Mouse (Mus musculus) lung, postnatal 10 days (tissue): Measurements from ENCODE around the gene Cutal.

ENCODE experiments used
- DNase-seq: peaks from one replicate; pipeline ENCODE4 v3.0.0; 2021

The Cutal gene

DNA sequence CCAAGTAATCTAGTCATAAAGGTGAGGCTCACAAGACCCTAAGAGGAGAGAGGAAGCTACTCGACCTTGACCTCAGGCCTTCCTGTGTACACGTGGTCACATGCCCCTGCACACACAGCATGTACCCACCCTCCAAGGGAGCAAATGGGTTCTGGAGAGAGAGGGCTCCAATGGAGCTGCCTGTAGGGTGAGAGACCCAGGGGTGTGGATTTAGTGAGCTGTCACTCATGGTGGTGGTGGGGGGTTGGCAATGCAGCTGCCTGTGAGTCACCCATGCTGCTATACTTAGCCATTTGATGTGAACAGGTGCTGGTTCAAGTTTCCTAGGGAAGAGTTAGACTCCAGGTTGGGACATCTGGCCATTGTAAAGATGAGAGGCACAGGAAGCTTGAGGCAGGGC is 45.9 kb downstream of the Cutal start:
- DNase-seq: no peak

GRCm38 (mm10) chr2:34922729-34923128 is 48.5 kb downstream of the Cutal start:
- DNase-seq: no peak

- DNase-seq: no peak
These were observed 53.1 kb downstream of the Cutal start for GRCm38 (mm10) chr2:34927320-34927719.

GRCm38 (mm10) chr2:34937460-34937859 is 63.3 kb downstream of the Cutal start:
- DNase-seq: no peak

DNA sequence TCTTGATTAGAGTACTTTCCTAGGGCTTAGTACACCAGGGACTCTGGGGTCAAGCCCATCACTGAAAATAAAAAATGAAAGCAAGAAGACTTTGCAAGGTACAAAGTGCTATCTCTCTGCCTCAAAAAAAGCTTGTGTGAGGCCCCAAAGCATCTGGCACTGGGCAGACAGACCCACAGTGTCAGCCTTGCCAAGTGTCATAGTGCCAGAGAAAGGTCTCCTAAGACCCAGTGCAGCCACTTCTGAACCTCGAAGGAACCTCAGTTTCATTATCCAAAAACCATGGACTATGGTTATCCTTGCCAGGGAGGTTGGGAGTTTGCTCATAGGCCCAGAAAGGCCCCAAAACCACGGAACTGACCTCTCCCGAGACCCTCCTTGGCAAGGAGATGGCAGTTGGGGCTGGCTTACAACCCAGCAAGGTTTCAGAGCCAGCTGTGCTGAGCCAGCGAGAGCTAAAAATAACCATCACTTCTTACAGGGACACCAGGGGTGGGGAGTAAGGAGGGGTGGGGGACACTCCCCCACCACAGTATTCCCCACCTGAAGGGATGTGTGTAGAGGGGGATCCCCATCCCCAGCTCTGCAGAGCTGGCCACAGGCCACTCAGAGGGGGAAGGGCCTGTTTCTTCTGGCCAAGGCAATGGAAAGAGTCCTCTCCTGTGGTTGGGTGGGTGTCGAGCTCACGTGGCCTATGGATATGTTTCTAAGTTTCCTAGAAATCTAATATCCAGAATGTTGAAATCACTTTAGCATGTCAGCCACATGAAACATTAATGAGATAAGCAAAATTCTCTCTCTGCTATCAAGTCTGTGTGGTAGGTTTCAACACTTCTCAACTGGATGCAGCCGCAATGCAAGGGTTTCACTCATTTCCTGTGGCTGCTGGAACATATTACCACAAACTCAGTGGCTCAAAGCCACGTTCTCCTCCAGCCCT is 64.3 kb downstream of the Cutal start:
- peak; percentile 44 for DNase-seq

DNA sequence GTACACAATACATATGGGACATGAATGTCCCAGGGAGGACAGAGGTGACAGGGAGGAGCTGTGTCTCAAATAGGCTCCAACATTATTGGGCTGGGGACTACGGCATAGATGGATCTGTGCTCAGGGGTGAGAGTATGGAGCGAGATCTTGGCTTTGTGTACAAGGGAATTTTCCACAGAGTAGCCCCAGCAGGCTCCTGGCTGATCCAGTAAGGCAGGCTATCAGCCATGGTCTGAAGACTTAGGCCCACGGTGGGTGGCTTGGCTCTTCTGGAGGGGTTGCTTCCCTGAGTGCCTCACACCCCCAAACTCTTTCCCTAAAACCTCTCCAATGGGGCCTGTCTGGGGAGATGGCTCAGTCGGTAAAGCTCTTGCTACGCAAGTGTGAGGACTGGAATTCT is 66.0 kb downstream of the Cutal start:
- DNase-seq: no peak

DNA sequence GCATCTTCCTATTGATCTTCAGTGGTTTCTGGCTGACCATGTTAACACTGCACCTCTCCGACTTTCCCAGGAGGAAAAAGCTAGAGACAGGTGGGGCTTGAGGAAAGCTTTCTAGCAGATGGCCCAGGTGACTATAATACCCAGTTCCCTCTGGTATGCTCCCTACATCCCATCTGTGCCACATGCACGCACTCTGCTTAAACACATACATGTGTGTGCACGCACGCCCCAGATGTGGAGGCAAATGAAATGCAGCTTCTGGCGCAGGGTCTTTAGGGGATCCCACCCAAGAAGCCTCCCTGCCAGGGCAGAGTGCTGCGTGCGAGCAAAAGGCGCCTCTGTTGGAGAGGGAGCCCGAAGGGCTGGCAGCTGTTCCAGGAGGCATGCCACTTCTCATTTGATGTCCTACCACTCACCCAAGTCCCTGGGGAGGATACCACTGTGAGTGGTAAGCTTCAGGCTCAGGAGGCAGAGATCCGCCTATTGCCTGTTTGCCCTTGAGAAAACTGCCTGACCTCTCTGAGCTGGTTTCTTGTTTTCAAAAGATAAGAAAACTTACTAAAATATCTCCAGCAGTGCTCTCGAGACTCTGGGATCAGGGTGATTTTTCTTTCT is 67.0 kb downstream of the Cutal start:
- no peak for DNase-seq
